Mouse (Mus musculus): ENCODE measurements around the gene Gabra1.

- TF ChIP-seq TAL1 (IDR thresholded peaks at IDR 0.05; ENCODE audit: low read length) (no peak), GATA1 (IDR thresholded peaks at IDR 0.05; ENCODE audit: low read length) (no peak)
These were observed 1.3 kb downstream of the Gabra1 start for GRCm38 (mm10) chr11:42181426-42181825.

Data from erythroblast, embryonic 14.5 days (primary cell).